Mouse (Mus musculus) fat pad, adult 2 months (tissue): ENCODE data around the gene Slc25a44.

Experiments
- DNase-seq: peaks from one replicate; pipeline ENCODE4 v3.0.0-alpha.2; 2011; ENCODE audit warnings: low read depth, low spot score; ENCODE audit errors: extremely low read depth

Gene Slc25a44

DNA sequence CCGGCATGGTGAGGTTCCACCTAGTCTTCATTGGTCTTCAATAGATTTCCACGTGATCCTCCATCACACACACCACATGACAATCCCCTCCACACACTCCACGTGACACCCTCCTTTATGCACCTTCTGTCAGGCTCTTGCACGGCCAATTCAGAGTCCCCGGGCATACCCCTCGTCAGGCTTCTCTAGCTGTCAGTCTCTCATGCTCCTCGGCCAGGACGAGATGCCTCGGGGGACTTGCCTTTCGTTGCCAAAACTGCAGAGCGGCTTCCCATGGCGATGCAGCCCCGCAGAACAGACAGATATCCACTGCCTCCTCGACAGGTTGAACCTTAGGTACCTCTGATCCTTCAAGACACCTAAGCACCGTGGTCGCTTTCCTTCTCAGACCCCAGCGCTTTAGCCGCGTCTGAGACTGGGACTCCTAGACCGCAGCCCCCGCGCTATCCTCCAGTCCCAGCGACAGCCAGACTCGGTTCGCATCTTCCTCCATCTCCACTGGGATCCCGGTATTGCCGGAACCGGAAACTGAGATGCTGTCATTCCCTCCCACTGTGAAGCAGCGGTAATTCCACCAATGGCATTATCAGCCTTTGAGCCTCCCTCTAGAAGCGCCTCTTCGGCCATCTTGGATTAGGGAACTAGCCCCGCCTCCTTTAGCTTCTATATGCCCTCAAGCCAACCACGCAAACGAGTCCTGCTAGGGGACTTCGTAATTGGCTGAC lies at the start of gene Slc25a44:
TSS of gene Slc25a44 (minus strand) at position 535 of the 725 bp plus-strand sequence.
- DNase-seq = peak; percentile 91

DNA sequence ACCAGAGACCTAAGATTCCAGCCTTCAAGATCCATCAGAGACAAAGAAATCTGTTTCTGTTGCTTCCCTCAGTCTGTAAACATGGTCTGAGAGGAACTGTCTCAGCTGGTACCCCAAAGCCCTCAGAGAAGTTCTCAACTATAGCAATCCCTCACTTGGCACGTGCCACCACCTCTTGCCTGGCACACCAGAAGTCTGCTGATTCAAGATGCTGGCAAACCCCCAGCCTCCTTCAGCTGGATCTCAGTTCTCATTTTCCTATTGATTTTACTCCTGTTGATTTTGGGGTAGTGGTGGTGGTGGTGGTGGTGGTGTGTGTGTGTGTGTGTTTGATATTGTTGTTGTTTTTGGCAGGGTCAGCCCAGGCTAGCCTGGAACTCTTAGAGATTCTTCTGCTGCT lies 48.6 kb upstream of the Slc25a44 start:
- DNase-seq = no peak

DNA sequence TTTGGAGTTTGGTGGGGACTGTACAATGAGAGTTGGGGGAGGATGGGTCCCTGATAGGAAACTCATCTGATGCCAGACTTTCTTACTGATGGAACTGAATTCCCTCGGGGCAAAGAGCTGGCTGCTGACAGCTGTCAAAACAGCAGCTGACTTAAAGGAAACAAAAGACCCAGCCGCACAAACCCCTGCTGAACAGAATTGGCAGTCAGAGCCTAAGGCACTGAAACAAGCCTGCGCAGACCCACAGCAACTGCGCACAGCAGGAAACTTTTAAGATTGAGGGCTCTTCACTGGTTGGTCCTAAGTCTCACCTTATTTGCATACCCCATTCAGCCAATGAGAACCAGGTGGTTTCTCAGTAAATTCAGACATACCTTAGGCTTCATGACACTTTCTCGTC lies 48.1 kb upstream of the Slc25a44 start:
- DNase-seq = no peak

DNA sequence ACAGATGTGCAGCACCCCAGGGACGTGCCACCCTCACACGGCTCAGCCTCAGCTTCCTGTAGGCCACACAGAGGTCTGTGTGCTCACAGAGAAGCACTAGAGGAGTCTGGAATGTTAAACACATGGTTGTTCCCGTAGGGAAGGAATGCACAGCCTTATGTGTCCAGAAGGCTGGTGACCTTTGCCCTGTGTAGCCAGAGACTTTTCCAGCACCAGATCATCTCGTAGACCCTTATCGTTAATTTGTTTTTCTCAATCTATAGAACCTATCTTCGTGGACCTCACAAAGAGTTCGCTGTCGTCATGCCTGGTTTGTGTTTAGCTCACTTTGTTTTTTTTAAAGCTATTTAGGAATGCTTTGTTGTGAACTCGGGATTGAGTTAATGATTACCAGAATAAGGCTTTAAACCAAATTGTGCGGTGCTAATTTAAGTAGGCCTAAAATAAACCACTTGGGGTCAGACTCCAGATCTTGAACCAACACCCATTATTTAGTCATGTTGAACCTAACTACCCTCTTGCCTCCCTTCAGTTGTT lies 46.1 kb upstream of the Slc25a44 start:
- no peak for DNase-seq

DNA sequence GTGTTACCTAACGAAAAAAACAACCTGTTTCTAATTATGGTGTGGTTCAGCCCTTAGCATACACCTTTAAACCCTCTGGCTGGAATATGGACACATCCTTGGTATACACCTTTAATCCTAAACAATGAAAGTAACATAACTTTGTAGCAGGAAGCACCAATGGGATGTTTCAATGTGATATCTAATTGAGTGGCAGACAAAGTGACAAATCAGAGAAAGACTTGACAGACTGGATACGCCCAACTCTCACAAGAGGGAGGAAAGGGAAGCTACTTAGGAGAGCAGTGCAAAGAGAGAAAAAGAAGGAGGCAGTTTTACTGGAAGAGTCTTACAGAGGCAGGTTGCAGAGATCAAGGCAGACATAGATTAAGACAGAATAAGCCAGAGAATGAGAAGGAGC lies 44.5 kb upstream of the Slc25a44 start:
- DNase-seq = no peak

DNA sequence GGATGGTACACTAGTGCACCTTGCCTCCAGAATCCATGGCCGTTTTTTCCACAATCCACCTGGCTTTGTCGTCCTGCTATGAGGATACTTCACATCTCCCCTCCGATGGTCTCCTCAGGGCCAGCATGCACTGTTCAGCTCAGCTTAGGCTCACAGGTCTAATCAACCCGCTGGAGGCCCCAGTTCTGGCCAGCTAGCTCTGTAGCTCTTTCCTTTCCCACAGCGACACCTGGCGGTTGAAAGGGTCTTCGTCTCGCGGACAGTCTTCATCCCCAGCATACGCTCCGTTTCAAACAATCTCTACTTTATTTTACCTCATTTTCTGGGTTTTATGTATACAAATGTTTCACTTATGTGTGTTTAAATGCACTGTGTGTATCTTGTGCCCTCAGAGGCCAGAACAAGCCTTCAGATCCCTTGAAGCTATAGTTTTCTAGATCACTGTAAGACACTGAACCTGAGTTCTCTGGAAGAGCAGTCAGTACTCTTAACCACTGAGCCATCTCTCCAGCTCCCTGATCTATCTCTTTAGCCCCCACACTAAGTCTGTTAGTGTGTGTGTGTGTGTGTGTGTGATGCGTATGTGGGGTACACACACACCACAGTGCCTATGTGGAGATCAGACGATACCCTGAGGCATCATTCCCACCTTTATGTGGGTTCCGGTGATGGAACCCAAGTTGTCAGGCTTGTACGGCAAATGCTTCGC lies 42.3 kb upstream of the Slc25a44 start:
- no peak for DNase-seq

DNA sequence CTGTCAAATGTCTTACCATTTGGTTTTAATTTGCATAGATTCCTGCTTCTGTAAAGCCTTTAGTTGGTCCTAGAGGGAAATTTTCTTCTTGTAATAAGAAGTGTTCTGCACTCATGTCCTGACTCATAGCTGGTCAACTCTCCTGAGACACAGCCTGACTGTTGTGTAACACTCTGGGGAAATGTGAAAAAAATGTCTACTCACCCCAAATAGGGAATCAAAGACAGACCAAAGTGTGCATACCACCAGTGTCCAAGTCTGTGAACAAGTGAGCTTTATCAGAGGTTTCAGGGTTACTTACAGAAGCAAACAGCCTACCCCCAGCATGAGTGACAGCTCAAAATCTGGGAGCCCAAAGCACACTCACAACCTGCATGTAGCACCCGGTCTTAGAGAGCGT lies 40.2 kb upstream of the Slc25a44 start:
- DNase-seq = no peak

DNA sequence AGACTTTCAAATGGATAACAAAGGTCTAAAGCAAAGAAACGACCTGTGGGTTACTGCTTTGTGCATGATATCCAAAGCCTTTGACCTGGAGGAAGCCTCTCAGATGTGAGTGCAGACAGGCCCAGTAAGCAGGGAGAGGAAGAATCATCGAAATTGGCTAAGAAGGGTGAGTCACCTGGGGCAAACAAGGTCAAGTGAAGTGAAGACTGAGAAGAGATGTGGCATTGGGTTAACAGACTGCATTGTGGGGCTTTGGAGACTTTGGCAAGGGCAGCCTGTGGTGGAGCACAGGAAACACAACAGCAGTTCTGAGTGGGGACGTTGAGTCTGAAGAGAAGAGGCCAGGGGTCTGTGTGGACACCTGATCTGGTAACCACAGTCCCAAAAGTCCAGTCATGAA lies 39.5 kb upstream of the Slc25a44 start:
- DNase-seq = no peak

DNA sequence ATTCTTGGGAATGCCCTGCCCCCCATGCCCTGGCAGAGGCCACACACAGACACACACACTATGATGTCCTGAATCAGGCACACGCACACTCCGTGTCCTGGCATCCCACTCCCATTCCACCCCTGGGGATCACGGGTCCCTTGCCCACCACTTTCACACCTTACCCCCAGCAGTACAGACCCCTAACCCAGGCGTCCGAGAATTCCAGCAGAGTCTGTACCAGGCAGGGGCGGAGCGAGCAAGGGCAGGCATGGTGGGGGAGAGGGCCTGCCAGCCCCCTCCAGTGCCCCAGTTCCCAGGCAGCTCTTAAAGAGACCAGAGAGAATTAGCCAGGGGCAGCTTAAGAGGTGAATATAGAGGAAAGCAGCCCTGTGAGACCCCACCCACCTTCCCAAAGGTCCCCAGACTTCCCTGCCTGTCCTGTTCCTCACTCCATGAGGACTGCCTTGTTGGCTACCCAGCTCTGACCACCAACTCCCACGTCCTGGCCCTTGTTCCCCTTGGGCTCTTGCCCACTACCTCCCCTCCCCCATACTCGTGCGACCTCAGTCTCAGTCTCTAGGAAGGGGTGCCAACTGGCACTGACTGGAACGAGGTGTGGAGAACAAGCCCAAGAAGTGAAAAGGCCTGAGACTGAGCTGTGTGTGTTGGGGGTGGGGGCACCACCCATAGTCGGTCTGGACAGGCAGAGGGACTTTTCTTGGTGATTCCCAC lies 36.2 kb upstream of the Slc25a44 start, which contains the start of gene Sema4a:
TSS of gene Sema4a (minus strand) at position 200 of the 714 bp plus-strand sequence.
- no peak for DNase-seq

DNA sequence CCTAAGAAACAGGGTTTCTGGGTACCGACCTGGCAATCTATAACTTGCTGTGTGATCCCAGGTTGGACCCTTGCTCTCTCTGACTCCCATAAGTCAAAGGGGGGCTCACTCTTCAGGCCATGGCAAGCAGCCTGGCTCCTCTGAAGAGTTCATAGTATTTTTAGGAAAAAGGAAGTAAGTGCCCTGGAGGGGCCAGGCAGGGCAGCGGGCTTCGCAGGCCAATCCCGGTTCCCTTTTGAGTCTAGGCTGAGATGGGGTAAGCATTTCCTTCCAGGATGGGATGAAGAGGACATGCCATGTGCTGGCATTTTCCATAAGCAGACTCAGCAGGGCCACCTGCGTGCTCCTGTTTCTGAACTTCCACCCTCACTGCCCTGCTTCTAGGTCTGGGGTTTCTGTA lies 35.1 kb upstream of the Slc25a44 start:
- no peak for DNase-seq

DNA sequence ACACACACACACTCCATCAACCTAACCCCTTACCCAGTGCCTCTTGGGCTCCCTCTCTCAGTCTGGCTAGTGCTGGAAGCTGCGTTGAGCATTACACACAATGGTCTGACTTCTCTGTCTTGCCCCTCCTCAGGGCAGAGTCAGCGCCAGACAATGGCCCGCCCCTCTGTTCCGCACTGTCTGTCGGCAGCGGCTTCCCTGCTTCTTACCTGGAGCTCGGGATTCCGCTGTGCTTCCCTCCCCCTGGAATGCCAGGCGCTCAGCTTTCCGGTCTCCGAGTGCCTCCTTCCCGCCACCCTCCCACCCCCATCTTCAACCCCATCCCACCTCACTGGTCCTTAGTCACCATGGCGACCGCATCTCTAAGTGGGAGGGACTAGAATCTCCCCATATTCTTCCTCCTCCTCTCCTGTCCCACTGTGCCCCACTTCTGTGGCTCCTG lies 33.9 kb upstream of the Slc25a44 start:
- DNase-seq = no peak

DNA sequence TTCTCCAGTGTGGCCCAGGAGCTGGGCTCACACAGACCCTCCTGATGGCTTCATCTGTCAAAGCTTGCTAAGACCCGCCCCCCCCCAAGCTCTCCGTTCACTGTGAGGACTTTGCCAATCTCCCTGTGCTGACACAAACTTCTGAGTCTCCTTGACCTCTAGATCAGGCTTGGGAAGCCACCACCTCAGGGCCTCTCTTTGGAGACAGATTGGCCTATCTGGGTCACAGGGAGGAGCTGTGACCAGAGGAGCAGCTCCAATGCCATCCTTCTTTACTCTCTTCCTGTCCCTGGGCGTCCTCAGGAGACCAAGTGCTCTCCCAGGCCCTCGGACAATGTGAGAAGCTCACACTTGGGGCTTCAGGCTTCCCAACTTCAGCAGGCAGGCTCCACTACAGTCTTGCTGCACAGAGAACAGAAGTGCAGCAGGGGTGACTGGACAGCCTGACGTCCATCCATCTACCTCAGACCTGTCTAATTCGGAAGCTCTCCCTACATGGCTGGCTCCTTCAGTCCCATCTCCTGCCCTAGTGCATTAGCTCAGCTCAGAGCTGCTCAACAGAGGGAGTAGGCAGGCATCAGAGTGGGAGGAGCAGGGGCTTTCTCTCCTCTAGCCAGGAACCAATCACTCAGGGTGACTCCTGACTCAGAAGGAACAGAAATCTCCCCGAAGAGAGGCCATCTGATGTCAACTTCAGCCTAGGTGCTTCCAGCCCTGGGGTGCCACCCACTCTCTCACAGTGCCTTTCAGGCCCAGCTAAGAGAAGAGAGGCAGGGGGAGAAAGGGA lies 32.0 kb upstream of the Slc25a44 start:
- DNase-seq = no peak

DNA sequence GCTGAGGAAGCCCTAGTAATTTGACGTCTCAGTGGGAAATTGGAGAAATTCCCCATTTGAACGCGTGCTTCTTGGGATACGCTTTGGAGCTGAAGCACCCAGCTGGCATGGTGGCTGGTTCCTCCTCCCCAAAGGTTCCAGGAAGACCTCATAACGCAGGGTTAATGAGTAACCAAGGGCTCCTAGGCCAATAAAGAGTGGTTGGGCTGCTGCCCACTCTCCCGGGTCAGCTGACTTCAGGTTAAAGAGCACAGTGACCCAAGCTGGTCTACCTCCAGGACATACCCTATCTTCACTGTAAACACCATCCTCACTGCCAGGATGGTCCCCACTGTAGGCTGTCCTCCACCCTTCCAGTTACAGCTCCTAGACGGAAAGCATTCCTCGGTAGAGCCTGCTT lies 31.4 kb upstream of the Slc25a44 start:
- DNase-seq = no peak

DNA sequence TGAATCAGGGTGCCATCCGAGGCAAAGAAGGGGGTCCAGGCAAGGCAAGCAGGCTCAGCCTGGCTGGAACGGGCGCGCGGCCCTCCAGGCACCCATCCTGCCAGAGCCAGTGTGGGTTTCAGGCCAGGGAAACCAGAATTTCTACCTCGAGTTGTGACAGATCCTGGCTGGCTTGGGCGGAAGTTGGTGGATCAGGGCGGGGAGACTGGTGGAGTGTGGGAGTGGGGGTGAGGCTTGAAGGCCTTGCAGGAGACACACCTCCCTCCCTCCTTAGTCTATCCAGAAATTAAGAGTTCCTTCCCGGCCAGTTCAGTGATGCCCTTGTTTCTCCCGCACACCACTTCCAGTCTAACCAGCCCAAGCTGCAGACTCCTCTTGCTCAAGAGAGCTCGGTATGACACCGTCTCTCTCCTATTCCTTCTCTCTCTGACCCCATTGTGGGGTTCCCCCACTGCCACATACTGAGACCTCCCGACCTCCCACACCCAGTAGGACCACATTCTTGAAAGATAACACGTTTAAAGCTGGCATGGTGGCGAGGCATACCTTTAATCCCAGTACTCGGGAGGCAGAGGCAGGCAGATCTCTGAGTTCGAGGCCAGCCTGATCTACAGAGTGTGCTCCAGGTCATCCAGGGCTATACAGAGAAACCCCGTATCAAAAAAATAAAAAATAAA lies 30.8 kb upstream of the Slc25a44 start:
- DNase-seq = peak; percentile 81

DNA sequence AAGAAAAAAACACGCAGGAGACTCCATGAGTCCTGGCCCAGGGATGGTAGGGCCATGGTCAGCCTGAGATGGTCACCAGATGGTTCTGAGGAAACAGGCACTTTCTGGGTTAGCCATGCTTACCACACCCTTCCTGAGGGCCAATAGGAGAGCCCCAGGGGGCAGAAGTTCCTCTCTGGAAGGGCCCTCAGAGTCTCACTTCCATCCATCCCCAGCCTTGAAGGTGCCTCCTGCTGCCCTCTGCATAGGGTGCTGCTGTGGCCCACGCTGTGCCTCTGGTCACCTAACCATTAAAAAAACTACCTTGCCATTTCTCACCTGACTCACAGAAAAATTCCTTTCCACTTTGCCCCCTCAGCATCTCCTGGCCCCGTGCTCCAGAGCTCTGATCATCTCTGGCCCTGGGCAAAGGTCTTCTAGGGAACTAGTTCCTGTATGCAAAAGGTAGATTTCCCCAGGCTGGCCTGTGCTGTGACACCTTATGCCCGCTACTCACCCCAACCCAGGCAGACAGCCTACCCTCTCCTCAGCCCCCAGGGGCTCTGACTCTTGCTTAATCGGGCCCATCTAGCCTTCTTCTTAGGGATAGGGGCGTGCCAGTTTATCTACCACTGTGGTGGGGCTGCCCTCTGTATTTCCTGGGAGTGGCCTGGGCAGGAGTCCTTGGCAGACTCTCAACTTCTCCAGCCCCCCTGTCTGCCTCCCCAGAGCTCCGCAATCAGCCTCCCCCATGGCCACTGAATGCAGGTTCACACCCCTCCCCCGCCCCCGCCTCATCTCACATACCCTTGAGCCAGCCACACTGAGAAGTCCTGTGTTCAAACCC lies 30.0 kb upstream of the Slc25a44 start:
- no peak for DNase-seq

DNA sequence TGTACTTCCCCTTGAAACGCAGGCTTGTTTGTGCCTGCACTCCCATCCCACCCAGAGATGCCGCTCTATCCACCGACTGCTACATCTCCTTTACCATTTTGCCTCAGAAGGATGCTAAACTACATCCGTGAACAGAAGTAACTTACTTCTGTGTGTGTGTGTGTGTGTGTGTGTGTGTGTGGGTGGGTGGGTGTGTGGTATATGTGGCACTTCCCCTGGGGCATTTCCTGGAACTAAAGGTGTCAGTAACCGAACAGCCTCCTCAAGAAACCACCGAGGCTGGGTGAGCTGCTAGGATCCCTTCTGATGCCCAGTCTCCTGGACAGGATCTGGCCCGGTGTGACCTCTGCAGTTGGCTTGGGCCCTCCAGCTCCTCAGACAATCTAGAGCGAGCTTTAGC lies 29.0 kb upstream of the Slc25a44 start:
- DNase-seq = no peak

DNA sequence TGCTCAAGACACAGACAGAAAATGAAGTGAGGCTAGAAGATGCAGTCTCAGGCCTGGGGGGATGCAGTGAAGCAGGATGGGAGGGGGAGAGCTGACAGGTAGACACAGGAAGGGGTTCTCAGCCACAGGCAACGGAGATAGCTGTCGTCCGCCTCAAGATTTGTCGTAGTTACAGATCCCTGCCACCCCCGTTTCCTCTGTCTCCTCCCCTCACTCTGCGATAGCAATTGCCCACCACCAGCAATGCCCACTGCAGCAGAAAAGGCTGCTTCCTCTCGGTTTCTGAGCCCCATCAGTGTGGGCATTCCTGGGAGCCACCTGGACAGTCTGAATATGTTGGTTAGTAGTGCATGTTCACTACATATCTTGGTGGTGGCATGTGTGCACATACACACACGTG lies 28.4 kb upstream of the Slc25a44 start:
- no peak for DNase-seq

DNA sequence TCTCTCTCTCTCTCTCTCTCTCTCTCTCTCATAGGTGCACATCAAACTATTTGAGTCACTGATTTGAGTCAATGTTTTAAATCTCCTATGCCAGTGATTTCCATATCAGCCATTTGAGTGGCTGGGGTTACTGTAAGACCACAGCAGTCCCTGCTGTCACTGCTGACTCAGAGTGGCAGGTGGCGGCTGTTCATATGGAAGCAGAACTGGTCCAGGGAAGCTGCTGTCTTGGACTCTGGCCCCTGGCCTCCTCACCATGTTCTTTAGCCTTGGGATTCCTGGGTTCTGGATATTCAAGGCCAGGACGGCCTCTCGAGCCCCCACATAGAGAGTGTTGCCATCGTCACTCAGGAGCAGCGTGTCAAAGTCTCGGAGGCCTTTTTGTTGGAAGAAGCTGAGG lies 27.8 kb upstream of the Slc25a44 start:
- DNase-seq = no peak

DNA sequence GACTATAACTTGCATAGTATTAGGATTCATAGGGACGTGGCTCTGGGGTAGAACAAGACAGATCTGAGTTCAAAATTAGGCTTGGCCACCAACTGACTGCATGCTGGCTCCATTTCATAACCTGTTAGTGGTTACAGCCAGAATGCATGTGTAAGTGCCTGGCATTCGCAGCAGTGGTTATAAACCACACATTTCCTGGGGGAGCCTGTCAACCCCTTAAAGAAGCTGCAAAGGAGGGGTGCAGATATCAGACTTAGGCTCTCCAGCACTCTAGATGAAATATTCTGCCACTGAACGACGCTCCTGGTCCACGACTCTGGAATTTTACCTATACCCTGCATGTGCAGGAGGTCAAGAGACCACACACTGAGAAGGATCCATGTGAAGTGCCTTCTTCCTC lies 27.3 kb upstream of the Slc25a44 start:
- DNase-seq = no peak
